Mouse (Mus musculus): ENCODE results near the gene Slc16a9. TPM values are rescaled to one million over a fixed set of nuclear protein-coding genes. Genes with fewer than 3 reads are reported as not detected.

Gene Slc16a9
- polyA plus RNA-seq, 1 experiment = 1.5 TPM

GRCm38 (mm10) chr10:70299118-70299517 is 54.2 kb downstream of the Slc16a9 start:
- no peaks in the 10 kb centered on the region for H3K4me1 ChIP-seq (ENCODE audit: control insufficient read depth, insufficient read depth, low read length)
- H3K27ac ChIP-seq (ENCODE audit: control insufficient read depth, insufficient read depth, low read depth, low read length, poor library complexity) = no peak overlapping the region
- 0% methylated on average over 2 of the region's 2 CpGs for WGBS
- H3K4me3 ChIP-seq (replicated peaks; ENCODE audit: control insufficient read depth, low read depth, low read length) = no peak overlapping the region
- no peak for TF ChIP-seq CTCF (IDR thresholded peaks at IDR 0.05; ENCODE audit: control insufficient read depth, insufficient read depth, low read length)
- TF ChIP-seq POLR2A (IDR thresholded peaks at IDR 0.05; ENCODE audit: borderline replicate concordance, control insufficient read depth, low read depth, low read length) = no peak

GRCm38 (mm10) chr10:70299653-70300052 is 54.8 kb downstream of the Slc16a9 start:
- no peak for TF ChIP-seq CTCF (IDR thresholded peaks at IDR 0.05; ENCODE audit: control insufficient read depth, insufficient read depth, low read length)
- TF ChIP-seq POLR2A (IDR thresholded peaks at IDR 0.05; ENCODE audit: borderline replicate concordance, control insufficient read depth, low read depth, low read length) = no peak
- H3K27ac ChIP-seq (ENCODE audit: control insufficient read depth, insufficient read depth, low read depth, low read length, poor library complexity) = no peak overlapping the region
- no peak overlapping the region for H3K4me3 ChIP-seq (replicated peaks; ENCODE audit: control insufficient read depth, low read depth, low read length)
- no peaks in the 10 kb centered on the region for H3K4me1 ChIP-seq (ENCODE audit: control insufficient read depth, insufficient read depth, low read length)
- 46% methylated on average over 5 of the region's 5 CpGs for WGBS

- Histone ChIP-seq H3K27ac (ENCODE audit: control insufficient read depth, insufficient read depth, low read depth, low read length, poor library complexity) (no peak overlapping the region), H3K4me1 (ENCODE audit: control insufficient read depth, insufficient read depth, low read length) (no peaks in the 10 kb centered on the region), H3K4me3 (replicated peaks; ENCODE audit: control insufficient read depth, low read depth, low read length) (no peak overlapping the region)
- WGBS = 63% methylated on average over 2 of the region's 2 CpGs
- no peak for TF ChIP-seq POLR2A (IDR thresholded peaks at IDR 0.05; ENCODE audit: borderline replicate concordance, control insufficient read depth, low read depth, low read length)
- TF ChIP-seq CTCF (IDR thresholded peaks at IDR 0.05; ENCODE audit: control insufficient read depth, insufficient read depth, low read length) = no peak
Observed at GRCm38 (mm10) chr10:70301190-70301589, 56.3 kb downstream of the Slc16a9 start.

GRCm38 (mm10) chr10:70303203-70303602 is 58.3 kb downstream of the Slc16a9 start:
- no peak overlapping the region for H3K27ac ChIP-seq (ENCODE audit: control insufficient read depth, insufficient read depth, low read depth, low read length, poor library complexity)
- no peak overlapping the region for H3K4me3 ChIP-seq (replicated peaks; ENCODE audit: control insufficient read depth, low read depth, low read length)
- H3K4me1 ChIP-seq (ENCODE audit: control insufficient read depth, insufficient read depth, low read length) = no peaks in the 10 kb centered on the region
- TF ChIP-seq CTCF (IDR thresholded peaks at IDR 0.05; ENCODE audit: control insufficient read depth, insufficient read depth, low read length) (no peak), POLR2A (IDR thresholded peaks at IDR 0.05; ENCODE audit: borderline replicate concordance, control insufficient read depth, low read depth, low read length) (no peak)
- WGBS = 78% methylated on average over 6 of the region's 6 CpGs

- WGBS = 72% methylated on average over 5 of the region's 5 CpGs
- Histone ChIP-seq H3K4me3 (replicated peaks; ENCODE audit: control insufficient read depth, low read depth, low read length) (no peak overlapping the region), H3K4me1 (ENCODE audit: control insufficient read depth, insufficient read depth, low read length) (no peaks in the 10 kb centered on the region), H3K27ac (ENCODE audit: control insufficient read depth, insufficient read depth, low read depth, low read length, poor library complexity) (no peak overlapping the region)
- TF ChIP-seq CTCF (IDR thresholded peaks at IDR 0.05; ENCODE audit: control insufficient read depth, insufficient read depth, low read length) (no peak), POLR2A (IDR thresholded peaks at IDR 0.05; ENCODE audit: borderline replicate concordance, control insufficient read depth, low read depth, low read length) (no peak)
Observed at GRCm38 (mm10) chr10:70305683-70306082, 60.8 kb downstream of the Slc16a9 start.

- no peak overlapping the region for H3K4me3 ChIP-seq (replicated peaks; ENCODE audit: control insufficient read depth, low read depth, low read length)
- H3K4me1 ChIP-seq (ENCODE audit: control insufficient read depth, insufficient read depth, low read length) = no peaks in the 10 kb centered on the region
- TF ChIP-seq POLR2A (IDR thresholded peaks at IDR 0.05; ENCODE audit: borderline replicate concordance, control insufficient read depth, low read depth, low read length) (no peak), CTCF (IDR thresholded peaks at IDR 0.05; ENCODE audit: control insufficient read depth, insufficient read depth, low read length) (no peak)
- H3K27ac ChIP-seq (ENCODE audit: control insufficient read depth, insufficient read depth, low read depth, low read length, poor library complexity) = no peak overlapping the region
- WGBS = 82% methylated on average over 8 of the region's 8 CpGs
Observed at GRCm38 (mm10) chr10:70309416-70309815, 64.5 kb downstream of the Slc16a9 start.

GRCm38 (mm10) chr10:70310646-70311045 is 65.7 kb downstream of the Slc16a9 start:
- Histone ChIP-seq H3K4me1 (ENCODE audit: control insufficient read depth, insufficient read depth, low read length) (no peaks in the 10 kb centered on the region), H3K4me3 (replicated peaks; ENCODE audit: control insufficient read depth, low read depth, low read length) (no peak overlapping the region), H3K27ac (ENCODE audit: control insufficient read depth, insufficient read depth, low read depth, low read length, poor library complexity) (no peak overlapping the region)
- WGBS = 75% methylated on average over 5 of the region's 5 CpGs
- no peak for TF ChIP-seq POLR2A (IDR thresholded peaks at IDR 0.05; ENCODE audit: borderline replicate concordance, control insufficient read depth, low read depth, low read length)
- no peak for TF ChIP-seq CTCF (IDR thresholded peaks at IDR 0.05; ENCODE audit: control insufficient read depth, insufficient read depth, low read length)

- TF ChIP-seq CTCF (IDR thresholded peaks at IDR 0.05; ENCODE audit: control insufficient read depth, insufficient read depth, low read length) (no peak), POLR2A (IDR thresholded peaks at IDR 0.05; ENCODE audit: borderline replicate concordance, control insufficient read depth, low read depth, low read length) (no peak)
- H3K4me1 ChIP-seq (ENCODE audit: control insufficient read depth, insufficient read depth, low read length) = no peaks in the 10 kb centered on the region
- 73% methylated on average over 6 of the region's 6 CpGs for WGBS
- H3K27ac ChIP-seq (ENCODE audit: control insufficient read depth, insufficient read depth, low read depth, low read length, poor library complexity) = no peak overlapping the region
- no peak overlapping the region for H3K4me3 ChIP-seq (replicated peaks; ENCODE audit: control insufficient read depth, low read depth, low read length)
Observed at GRCm38 (mm10) chr10:70315895-70316294, 71.0 kb downstream of the Slc16a9 start.

GRCm38 (mm10) chr10:70316856-70317255 is 72.0 kb downstream of the Slc16a9 start:
- WGBS = 82% methylated on average over 7 of the region's 7 CpGs
- no peak overlapping the region for H3K27ac ChIP-seq (ENCODE audit: control insufficient read depth, insufficient read depth, low read depth, low read length, poor library complexity)
- H3K4me1 ChIP-seq (ENCODE audit: control insufficient read depth, insufficient read depth, low read length) = no peaks in the 10 kb centered on the region
- no peak overlapping the region for H3K4me3 ChIP-seq (replicated peaks; ENCODE audit: control insufficient read depth, low read depth, low read length)
- TF ChIP-seq POLR2A (IDR thresholded peaks at IDR 0.05; ENCODE audit: borderline replicate concordance, control insufficient read depth, low read depth, low read length) = no peak
- TF ChIP-seq CTCF (IDR thresholded peaks at IDR 0.05; ENCODE audit: control insufficient read depth, insufficient read depth, low read length) = no peak
